Comparison of ENCODE assay signal across 7 mouse cellular contexts in the genomic region with DNA sequence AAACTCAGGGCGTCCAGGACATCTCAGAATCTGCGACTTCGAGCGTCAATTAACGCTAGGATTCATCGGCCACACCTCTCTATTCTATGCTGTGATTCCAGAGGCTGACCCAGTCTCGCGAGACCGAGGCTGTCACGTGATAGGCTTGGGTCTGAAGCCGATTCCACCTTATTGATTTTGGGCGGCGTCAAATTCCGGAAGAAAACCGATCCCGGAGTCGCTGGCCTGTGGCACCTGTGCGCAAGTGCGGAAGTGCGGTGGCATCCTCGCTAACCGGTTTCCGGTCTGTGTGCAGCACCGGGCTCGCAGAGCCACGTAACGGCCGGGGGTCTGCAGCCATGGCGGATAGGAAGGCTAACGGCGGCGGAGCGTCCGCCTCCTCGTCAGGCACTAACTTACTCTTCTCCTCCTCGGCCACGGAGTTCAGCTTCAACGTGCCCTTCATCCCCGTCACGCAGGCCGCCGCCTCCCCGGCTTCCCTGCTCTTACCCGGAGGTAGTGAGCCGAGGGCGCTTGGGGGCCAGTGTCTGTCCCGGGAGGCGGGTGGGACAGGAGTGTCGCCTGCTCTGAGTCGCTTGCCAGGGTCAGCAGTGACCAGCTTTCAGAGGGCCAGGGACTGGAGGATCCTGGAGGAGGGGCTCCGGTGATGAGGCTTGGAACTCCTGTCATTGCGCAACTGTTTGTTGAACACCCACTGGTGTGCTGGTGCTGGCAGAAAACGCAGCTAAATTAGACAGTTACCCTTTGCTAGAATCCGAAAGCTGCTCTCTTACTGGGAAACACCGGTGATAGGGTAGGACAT. TPM values are rescaled to one million over a fixed set of nuclear protein-coding genes. Genes with fewer than 3 reads are reported as not detected.
DNase-seq lines count a peak whose midpoint lies in the region; ATAC-seq lines count a peak whose summit lies in the region.

A gene (plus strand): TSS at position 260 of the 802 bp plus-strand sequence.

- WGBS in embryonic facial prominence, embryonic 12.5 days, result under 1% methylated on average over 55 of the region's 55 CpGs
- 0% methylated on average over 55 of the region's 55 CpGs for WGBS in limb, embryonic 11.5 days
- under 1% methylated on average over 55 of the region's 55 CpGs for WGBS in midbrain, embryonic 14.5 days

- peak within 1 kb of the TSS; percentile 90 for H3K4me2 ChIP-seq in embryonic facial prominence, embryonic 12.5 days (replicated peaks)
- peak within 1 kb of the TSS; percentile 57 for H3K4me2 ChIP-seq in limb, embryonic 11.5 days (ENCODE audit: low read depth, severe bottlenecking)
- peak within 1 kb of the TSS; percentile 81 for H3K4me2 ChIP-seq in midbrain, embryonic 14.5 days (ENCODE audit: low read length)

- peaks cover under 1% of the 10 kb centered on the region for H3K36me3 ChIP-seq in embryonic facial prominence, embryonic 12.5 days
- H3K36me3 ChIP-seq in limb, embryonic 11.5 days (ENCODE audit: control insufficient read depth, insufficient read depth, low read length), result peaks cover 2% of the 10 kb centered on the region; the same call in 1 of the 2 replicates
- H3K36me3 ChIP-seq in midbrain, embryonic 14.5 days (ENCODE audit: control insufficient read depth, insufficient read depth, low read length), result peaks cover under 1% of the 10 kb centered on the region; the same call in 1 of the 2 replicates

- H3K27ac ChIP-seq in embryonic facial prominence, embryonic 12.5 days, result peak within 1 kb of the TSS; percentile 63; the same call in 1 of the 2 replicates
- H3K27ac ChIP-seq in limb, embryonic 11.5 days (replicated peaks; ENCODE audit: low read depth, low read length), result no peak within 1 kb of the TSS
- peak within 1 kb of the TSS; percentile 58 for H3K27ac ChIP-seq in midbrain, embryonic 14.5 days (replicated peaks; ENCODE audit: low read depth, low read length)

- peaks cover 18% of the 10 kb centered on the region for H3K4me1 ChIP-seq in embryonic facial prominence, embryonic 12.5 days
- H3K4me1 ChIP-seq in limb, embryonic 11.5 days (ENCODE audit: control insufficient read depth, insufficient read depth, low read length), result peaks cover 10% of the 10 kb centered on the region
- H3K4me1 ChIP-seq in midbrain, embryonic 14.5 days (ENCODE audit: control insufficient read depth, insufficient read depth, low read length), result peaks cover 14% of the 10 kb centered on the region

- ATAC-seq in embryonic facial prominence, embryonic 12.5 days (ENCODE audit: insufficient number of reproducible peaks, insufficient read depth, low FRiP score, low TSS enrichment), result peak; percentile 78
- ATAC-seq in limb, embryonic 11.5 days (ENCODE audit: insufficient number of reproducible peaks, low FRiP score, low TSS enrichment, low read depth), result peak; percentile 87
- ATAC-seq in midbrain, embryonic 14.5 days (ENCODE audit: low FRiP score, low TSS enrichment), result peak; percentile 88

- peaks cover 3% of the 10 kb centered on the region; the same call in 1 of the 2 replicates for H3K27me3 ChIP-seq in embryonic facial prominence, embryonic 12.5 days
- no peaks in the 10 kb centered on the region for H3K27me3 ChIP-seq in limb, embryonic 11.5 days (ENCODE audit: control insufficient read depth, insufficient read depth, low read length)
- no peaks in the 10 kb centered on the region for H3K27me3 ChIP-seq in midbrain, embryonic 14.5 days (ENCODE audit: control insufficient read depth, insufficient read depth, low read length)

- peak within 1 kb of the TSS; percentile 94 for H3K9ac ChIP-seq in embryonic facial prominence, embryonic 12.5 days
- peak within 1 kb of the TSS; percentile 77 for H3K9ac ChIP-seq in limb, embryonic 11.5 days (ENCODE audit: low read length)
- peak within 1 kb of the TSS; percentile 86 for H3K9ac ChIP-seq in midbrain, embryonic 14.5 days (replicated peaks; ENCODE audit: low read length)

- DNase-seq in adrenal gland, postnatal 25 days, result peak; percentile 98
- DNase-seq in heart, adult 11 months, result peak; percentile 100
- peak; percentile 99 for DNase-seq in kidney, adult 18-20 months
- DNase-seq in limb, embryonic 11.5 days (ENCODE audit: low spot score), result peak; percentile 98
- DNase-seq in midbrain, embryonic 14.5 days, result peak; percentile 100
- DNase-seq in spleen, adult 18-20 months, result peak; percentile 96

- no peaks in the 10 kb centered on the region for H3K9me3 ChIP-seq in embryonic facial prominence, embryonic 12.5 days
- no peaks in the 10 kb centered on the region for H3K9me3 ChIP-seq in limb, embryonic 11.5 days (ENCODE audit: control insufficient read depth, low read length)
- no peaks in the 10 kb centered on the region for H3K9me3 ChIP-seq in midbrain, embryonic 14.5 days (ENCODE audit: control insufficient read depth, low read length)

- H3K4me3 ChIP-seq in embryonic facial prominence, embryonic 12.5 days, result peak within 1 kb of the TSS; percentile 99
- H3K4me3 ChIP-seq in limb, embryonic 11.5 days (ENCODE audit: low read depth, low read length), result peak within 1 kb of the TSS; percentile 91
- peak within 1 kb of the TSS; percentile 88 for H3K4me3 ChIP-seq in midbrain, embryonic 14.5 days (replicated peaks; ENCODE audit: low read depth, low read length)

RNA-seq across cellular contexts. Expression of the gene that starts here (rescaled TPM):
- 38.4 and 40.8 TPM in 2 replicates for total RNA-seq in adrenal gland, postnatal 25 days (2021)
- 35.8 and 37.3 TPM in 2 replicates for polyA plus RNA-seq in embryonic facial prominence, embryonic 12.5 days (2016; fragmentation: Nextera tagmentation; extraction: Ambion mirVana)
- 36.6 and 41.8 TPM in 2 replicates for polyA plus RNA-seq in limb, embryonic 11.5 days (2014; fragmentation: Nextera tagmentation; extraction: Ambion mirVana)
- 33.3 and 39.6 TPM in 2 replicates for polyA plus RNA-seq in midbrain, embryonic 14.5 days (2014; fragmentation: Nextera tagmentation; extraction: Ambion mirVana)
